Mouse (Mus musculus) forelimb bud, embryonic 11.5 days (tissue): Measurements from ENCODE around the gene Pigm.

ENCODE experiments used
- DNase-seq: peaks from one replicate; pipeline ENCODE4 v3.0.0-alpha.2; 2012; ENCODE audit warnings: low read depth, low spot score

The Pigm gene

DNA sequence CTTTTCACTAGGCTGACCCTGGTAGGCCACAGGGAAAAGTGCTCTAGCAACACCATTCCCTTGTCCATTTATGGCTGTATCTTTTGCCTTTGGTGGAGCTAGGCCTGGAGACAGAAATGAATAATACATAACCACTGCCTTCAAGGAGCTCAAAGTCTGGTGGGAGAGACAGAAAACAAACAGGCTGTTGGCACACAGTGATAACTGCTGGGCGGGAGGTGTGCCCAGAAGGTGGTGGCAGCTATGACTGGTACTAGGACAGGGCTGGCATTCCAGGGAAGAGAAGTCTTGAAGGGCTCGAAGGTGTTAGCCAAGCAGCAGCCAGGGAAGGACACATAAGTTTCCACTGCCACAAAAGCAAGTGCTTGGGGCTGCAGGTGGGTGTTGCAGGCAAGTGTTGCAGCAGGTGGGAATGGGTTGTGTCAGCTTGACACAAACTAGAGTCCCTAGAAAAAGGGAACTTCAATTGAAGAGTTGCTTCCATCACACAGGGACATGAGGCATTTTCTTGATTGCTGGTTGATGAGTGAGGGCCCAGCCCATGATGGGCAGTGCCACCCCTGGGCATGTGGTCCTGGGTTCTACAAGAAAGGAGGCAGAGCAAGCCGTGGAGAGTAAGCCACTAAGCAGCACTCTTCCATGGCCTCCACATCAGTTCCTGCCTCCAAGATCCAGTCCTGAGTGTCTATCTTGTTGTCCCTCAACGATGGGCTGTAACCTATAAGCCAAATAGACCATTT lies 37.3 kb downstream of the Pigm start:
- DNase-seq, result no peak

DNA sequence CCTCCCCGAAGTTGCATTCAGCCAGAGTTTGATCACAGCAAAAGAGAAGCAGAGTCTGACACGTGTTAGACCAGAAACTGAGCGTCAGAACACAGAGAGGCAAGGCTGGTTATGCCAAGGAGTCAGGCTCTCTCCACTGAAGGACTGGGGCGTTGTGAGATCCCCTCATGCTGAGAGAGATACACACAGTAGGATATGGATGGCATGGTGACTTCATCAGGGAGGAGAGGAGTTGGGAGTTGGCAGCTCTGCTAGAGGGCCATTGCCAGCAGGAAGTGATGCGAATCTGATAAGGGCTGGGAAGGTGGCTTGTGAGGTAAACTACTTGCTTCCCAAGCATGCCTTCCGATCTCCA lies 37.9 kb downstream of the Pigm start:
- DNase-seq, result no peak

DNA sequence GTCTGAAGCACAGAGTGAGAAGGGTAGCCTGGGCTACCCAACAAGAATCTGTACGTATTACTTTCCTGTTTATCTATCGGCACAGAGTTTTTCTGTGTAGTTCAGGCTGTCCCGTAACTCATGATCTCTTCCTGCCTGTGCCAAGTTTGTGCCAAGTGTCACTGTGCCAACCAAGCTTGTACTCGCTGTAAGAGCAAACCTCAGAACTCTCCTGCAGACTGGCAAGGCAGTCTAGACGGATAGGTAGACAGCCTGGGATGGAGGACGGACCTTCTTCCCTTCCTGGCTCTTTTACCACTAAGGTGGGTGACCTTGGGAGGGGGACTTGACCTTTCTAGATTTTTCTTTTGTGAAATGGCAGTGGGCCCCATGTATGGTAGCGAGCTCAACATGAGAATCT lies 38.7 kb downstream of the Pigm start:
- no peak for DNase-seq

DNA sequence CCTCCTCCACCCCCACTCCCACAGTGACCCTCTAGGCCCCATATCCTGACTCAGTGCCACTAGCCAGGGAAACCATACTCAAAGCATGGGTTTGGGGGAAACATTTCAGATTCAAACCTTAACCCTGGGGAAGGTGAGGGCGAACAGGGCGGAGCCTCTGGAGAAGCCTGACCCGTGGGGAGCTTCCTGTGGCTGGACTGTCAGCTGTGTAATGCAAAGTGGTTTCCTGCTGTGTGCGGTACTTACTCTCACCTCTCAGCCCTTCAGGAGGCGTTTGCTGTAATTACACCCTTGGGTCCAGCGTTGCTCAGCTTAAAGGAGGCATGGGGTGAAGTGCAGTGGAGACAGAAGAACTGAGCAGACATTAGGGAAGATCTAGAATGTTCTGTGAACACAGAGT lies 41.8 kb downstream of the Pigm start:
- no peak for DNase-seq

DNA sequence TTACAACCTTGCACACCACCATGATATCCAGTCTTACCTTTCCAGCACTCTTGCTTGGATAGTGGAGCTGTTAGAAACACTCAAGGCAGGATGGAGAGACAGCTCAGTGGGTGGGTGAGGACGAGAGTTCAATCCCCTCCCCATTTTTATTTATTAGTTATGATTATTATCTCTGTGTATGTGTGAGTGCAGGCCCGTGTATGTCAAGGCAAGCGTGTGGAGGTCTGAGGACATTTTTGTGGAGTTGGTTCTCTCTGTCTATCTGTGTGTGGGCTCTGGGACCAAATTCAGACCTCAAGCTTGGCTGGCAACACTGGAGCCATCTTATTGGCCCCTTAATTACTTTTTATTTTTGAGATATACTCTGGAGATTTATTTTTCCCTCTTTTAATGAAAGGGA lies 42.3 kb downstream of the Pigm start:
- no peak for DNase-seq

DNA sequence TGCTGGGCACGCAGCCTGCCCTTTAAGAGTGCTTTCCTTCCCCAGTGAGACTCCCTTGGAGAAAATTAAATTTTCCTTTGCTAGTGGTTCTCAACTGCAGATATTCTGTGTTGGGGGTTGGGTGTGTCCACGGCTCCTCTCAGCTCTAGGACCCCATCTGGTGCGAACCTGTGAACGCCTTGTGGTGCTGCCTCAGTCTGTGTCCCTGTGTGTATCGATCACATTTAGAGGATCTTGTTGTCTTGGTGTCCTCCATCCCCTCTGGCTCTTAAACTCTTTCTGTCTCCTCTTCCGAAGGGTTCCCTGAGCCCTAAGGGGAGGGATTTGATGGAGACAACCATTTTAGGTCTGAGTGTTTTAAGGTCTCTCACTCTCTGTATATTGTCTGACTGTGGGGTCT lies 43.8 kb downstream of the Pigm start:
- no peak for DNase-seq

DNA sequence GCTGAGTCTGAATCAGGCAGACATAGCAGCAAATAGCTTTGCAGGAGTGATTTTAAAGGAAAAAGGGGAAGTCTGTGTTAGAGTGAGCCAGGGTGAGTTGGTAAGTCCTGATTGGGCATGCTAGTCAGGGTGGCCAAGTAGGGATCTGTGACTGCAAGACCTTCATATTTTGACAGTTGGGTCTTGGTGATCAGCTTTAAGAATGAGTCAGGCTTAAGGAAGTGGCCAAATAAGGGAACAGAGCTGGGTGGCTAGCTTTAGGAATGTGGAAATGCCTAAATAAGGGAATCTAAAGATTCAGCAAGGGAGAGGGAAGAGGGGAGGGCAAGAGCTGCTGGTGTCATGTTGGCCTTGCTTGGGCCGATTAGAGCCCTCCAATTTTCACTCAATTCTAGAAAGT lies 47.0 kb downstream of the Pigm start:
- DNase-seq, result no peak

DNA sequence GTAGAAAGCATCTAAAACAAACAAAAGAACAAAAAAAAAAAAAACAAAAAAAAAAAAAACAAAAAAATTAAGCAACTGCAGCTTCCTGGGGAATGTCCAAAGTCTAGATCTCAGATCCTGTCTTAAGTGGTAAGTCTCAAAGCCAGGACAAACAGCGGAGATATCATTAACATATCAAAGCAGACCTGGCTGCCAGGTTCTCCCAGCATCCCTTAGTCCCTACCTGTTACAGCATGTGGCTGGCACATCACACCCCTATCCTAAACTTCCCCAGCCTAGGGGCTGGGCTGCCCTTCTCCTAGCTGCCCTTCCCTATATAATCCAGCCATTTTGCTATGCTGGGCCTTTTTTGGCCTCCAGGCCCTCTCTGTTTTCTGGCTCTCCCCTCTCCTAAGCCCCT lies 50.1 kb downstream of the Pigm start:
- DNase-seq, result no peak

DNA sequence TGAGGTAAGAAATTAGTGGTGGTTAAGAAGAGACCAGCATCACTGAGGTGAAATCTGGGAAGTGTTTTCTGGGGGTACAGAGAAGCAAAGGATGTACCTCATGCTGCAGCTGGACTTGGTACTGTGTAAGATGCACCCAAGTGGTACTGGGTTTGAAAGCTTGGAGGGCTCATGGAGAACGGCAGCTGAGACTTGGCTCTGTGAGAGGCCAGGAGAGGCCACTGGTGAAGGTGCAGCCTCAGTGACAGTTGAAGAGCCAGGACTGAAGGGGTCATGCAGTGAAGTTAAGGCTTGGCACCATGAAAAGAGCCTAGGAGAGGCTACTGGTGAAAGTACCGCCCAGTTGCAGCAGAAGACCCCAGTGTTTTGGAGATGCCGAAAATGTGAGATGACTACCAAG lies 51.5 kb downstream of the Pigm start:
- DNase-seq, result no peak

- DNase-seq, result no peak
Observed at GRCm38 (mm10) chr1:172428614-172429013, 52.3 kb downstream of the Pigm start.

DNA sequence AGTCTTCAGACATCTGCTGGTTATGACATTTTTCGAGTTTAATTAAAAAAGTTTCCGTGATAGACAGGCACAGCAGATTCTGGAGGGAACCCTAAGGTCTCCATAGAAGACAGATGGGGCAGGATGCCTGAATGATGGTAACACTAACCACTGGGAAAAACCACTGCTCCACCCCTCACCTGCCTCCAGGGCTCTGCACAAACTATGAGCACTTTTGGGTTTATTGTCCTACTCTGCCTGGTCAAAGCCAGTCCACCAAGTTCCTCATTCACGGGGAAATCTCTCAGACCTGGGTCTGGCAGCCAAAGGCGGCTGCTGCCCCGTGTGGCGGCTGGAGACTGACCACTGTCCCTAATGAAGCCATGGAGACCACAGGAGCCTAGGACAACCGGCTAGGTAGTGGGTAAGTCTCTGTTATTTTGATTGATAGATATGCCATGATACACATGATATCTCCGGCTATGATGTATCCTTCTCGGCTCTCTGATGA lies 54.4 kb downstream of the Pigm start:
- DNase-seq, result no peak

DNA sequence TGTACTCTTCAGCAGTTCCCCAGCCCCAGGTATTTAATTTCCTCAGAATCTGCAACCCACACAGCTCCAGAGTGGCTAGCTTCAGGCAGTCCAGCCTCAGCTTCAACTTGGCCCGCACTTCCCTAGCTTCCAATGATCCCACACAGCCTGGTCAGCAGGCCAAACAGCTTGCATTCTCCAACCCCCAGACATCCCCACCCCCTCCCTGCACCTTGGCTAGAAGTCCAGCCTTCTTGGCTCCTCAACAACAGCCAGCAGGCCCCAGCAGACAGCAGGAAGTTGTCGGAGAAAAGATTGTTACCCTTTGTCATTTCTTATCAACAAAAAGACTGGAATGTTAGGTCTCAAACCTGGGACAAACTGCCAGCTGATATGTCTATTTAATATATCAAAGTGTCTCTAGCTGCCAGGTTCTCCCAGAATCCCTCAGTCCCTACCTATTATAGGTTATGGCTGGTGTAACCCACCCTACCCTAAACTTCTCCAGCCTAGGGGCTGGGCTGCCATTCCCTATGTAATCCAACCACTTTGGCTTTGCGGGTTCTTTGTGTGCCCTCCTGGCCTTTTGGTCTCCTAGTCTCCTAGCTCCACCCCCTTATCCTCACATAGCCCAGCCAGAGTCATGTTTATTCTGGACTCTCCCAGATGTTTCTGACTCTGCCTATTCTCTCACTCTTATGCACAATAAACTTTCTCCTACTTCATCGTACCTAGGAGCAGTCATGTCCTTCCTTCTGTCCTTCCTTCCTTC lies 55.7 kb downstream of the Pigm start:
- DNase-seq, result no peak

- DNase-seq, result no peak
Observed at GRCm38 (mm10) chr1:172432587-172432955, 56.2 kb downstream of the Pigm start.

- DNase-seq, result no peak
Observed at GRCm38 (mm10) chr1:172433012-172433850, 56.9 kb downstream of the Pigm start.
